Mouse (Mus musculus) thymus, adult 2 months (tissue): ENCODE data around the gene Kif5c.

Experiments
- CTCF ChIP-seq: fragments of 200-500 bp; IDR thresholded peaks from 2 replicates; pipeline ENCODE4 v1.5.1; 2012; ENCODE audit warnings: mild to moderate bottlenecking, control low read depth, low read length, moderate library complexity, borderline replicate concordance; ENCODE audit not compliant: control insufficient read depth, poor library complexity, insufficient read depth; ENCODE audit errors: extremely low read depth
- POLR2A ChIP-seq: fragments of 200-500 bp; IDR thresholded peaks from 2 replicates; pipeline ENCODE4 v1.6.1; 2012; ENCODE audit warnings: mild to moderate bottlenecking, low read length, control low read depth, moderate library complexity; ENCODE audit not compliant: control insufficient read depth, poor library complexity, insufficient read depth; ENCODE audit errors: extremely low read depth

GRCm38 (mm10) chr2:49655195-49655873 lies 36.2 kb downstream of the Kif5c start:
- TF ChIP-seq CTCF, result no peak
- TF ChIP-seq POLR2A, result no peak
